Comparison of ENCODE assay signal across 9 mouse cellular contexts in genomic region chr15:97664981-97665668, GRCm38 (mm10). TPM values are rescaled to one million over a fixed set of nuclear protein-coding genes. Genes with fewer than 3 reads are reported as not detected.
DNase-seq lines count a peak whose midpoint lies in the region; TF ChIP-seq lines count a peak whose summit lies in the region.
"Had no signal": no experiment of that assay in that cellular context is flagged by ENCODE, and none has a peak within 500 bp of the region (broad histone marks: within the 10 kb centered on the region; RNA-seq: fewer than 3 reads in every experiment).

No protein-coding gene starts in this region.

- no peak for TF ChIP-seq POLR2A in thymus, adult 2 months (IDR thresholded peaks at IDR 0.05; ENCODE audit: control insufficient read depth, extremely low read depth, insufficient read depth, low read length, poor library complexity)

- H3K27ac ChIP-seq in thymus, adult 2 months (ENCODE audit: control insufficient read depth, insufficient read depth, low read length): no peak overlapping the region; the same call in 1 of the 2 replicates
- H3K27ac ChIP-seq: limb, embryonic 12.5 days had no signal

- intact Hi-C loops in heart, postnatal 10 days (cut with DNase I): loop anchor here (1.0 to 5.0 kb wide), 3 partner anchors 83 to 470 kb away; no protein-coding TSS in a partner anchor

- no peak for TF ChIP-seq CTCF in thymus, adult 2 months (IDR thresholded peaks at IDR 0.05; ENCODE audit: borderline replicate concordance, control insufficient read depth, extremely low read depth, insufficient read depth, low read length, poor library complexity)

- 43% methylated on average over 16 of the region's 16 CpGs for WGBS in thymus, adult 2 months

- H3K27me3 ChIP-seq in thymus, adult 2 months (ENCODE audit: control insufficient read depth, insufficient read depth, low read length): no peaks in the 10 kb centered on the region
- H3K27me3 ChIP-seq in splenic B cell, adult 2 months (ENCODE audit: control insufficient read depth, insufficient read depth, low read length, poor library complexity, severe bottlenecking): no peaks in the 10 kb centered on the region
- H3K27me3 ChIP-seq: limb, embryonic 12.5 days had no signal

- peak; percentile 80 for DNase-seq in heart, adult 11 months
- DNase-seq in heart, postnatal 10 days: no peak
- peak; percentile 31 for DNase-seq in thymus, postnatal 14 days
- DNase-seq in thymus, adult 2 months: no peak
- DNase-seq in embryo, embryonic 11 days: peak; percentile 34
- peak; percentile 72 for DNase-seq in splenic B cell, adult 2 months (ENCODE audit: low read depth, low spot score)
- no peak for DNase-seq in frontal cortex, postnatal 25 days (ENCODE audit: low spot score in 2 of 2)
- no peak for DNase-seq in adrenal gland, adult 8-10 months

- peaks cover 9% of the 10 kb centered on the region for H3K4me1 ChIP-seq in thymus, adult 2 months (replicated peaks; ENCODE audit: control insufficient read depth, insufficient read depth, low read length)
- H3K4me1 ChIP-seq: limb, embryonic 12.5 days had no signal

- H3K36me3 ChIP-seq in thymus, adult 2 months (ENCODE audit: control insufficient read depth, insufficient read depth, low read length): no peaks in the 10 kb centered on the region
- H3K36me3 ChIP-seq in splenic B cell, adult 2 months (ENCODE audit: control insufficient read depth, insufficient read depth, low read length, poor library complexity, severe bottlenecking): no peaks in the 10 kb centered on the region
- H3K36me3 ChIP-seq: limb, embryonic 12.5 days had no signal

- H3K4me3 ChIP-seq in thymus, adult 2 months (ENCODE audit: control insufficient read depth, insufficient read depth, low read length): no peak overlapping the region
- H3K4me3 ChIP-seq: limb, embryonic 12.5 days had no signal

RNA-seq across cellular contexts. Expression of gene Rpap3, which starts 40.5 kb away (rescaled TPM):
- 10 to 100 TPM; 14.1 to 15.2 TPM for total RNA-seq in heart, postnatal 10 days (2021)
- 5.6 and 6.0 TPM in 2 replicates for polyA plus RNA-seq in thymus, adult 2 months (2012; rRNA removed)
- total RNA-seq in adrenal gland, adult 8-10 months (2022): 10 to 100 TPM; 17.9 to 29.7 (median 26.3) TPM

Comparison
In these comparisons a context has a peak if more than half of its experiments do, and no peak if none do; other contexts are left out.
1. DNase-seq: peak in heart, adult 11 months (single experiment), thymus, postnatal 14 days (single experiment), embryo, embryonic 11 days (single experiment) and splenic B cell, adult 2 months (single experiment); none in heart, postnatal 10 days (0 of 2), thymus, adult 2 months (single experiment), frontal cortex, postnatal 25 days (0 of 2) and adrenal gland, adult 8-10 months (single experiment).